Mouse (Mus musculus): Measurements from ENCODE around the gene Phb2.

Gene Phb2

GRCm38 (mm10) chr6:124723541-124723940 lies 11.4 kb downstream of the Phb2 start:
- no peak for DNase-seq (ENCODE audit: low read depth)

- no peak for DNase-seq (ENCODE audit: low read depth)
These were observed 12.3 kb downstream of the Phb2 start for GRCm38 (mm10) chr6:124724472-124724871.

GRCm38 (mm10) chr6:124728621-124729020 lies 16.5 kb downstream of the Phb2 start:
- DNase-seq (ENCODE audit: low read depth), result no peak

DNA sequence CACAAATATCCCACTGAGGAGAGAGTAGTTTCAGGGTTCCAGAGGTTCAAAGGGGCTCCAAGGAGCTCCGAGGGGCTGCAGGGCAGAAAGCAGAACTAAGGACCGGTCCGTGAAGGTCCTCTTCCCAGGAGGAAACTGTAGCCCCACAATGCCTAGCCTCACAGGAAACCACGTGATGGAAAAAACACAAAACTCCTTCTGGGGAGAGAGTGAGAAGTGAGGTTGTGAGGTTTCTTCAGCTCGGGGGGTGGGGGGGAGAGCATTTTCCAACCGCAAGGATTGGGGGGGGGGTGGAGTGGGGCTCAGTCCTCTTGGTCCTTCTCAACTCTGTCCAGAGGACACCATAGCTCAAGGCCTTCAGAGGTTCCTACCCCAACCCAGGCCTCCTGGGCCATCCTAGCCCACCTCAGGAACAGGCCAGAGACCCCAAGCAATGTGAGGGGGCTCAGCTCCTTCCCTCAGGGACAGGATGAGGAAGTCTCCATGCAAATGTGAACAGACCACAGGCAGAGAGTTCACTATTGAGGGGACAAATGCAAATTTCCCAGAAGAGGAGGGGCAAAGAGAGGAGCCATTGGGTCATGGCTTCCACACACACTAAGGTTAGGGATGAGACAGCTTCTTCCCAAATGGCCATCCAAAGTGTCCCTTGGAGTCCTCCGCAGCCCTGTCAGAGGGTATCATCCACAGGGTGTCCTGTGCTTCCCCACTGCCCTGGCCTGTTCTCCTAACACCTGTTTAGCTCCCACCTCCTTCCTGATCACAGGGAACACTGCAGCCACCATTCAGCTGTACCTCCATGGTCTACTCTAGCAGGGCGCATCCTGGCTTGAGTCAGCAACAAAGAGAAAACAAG lies 17.9 kb downstream of the Phb2 start:
- DNase-seq (ENCODE audit: low read depth), result no peak

DNA sequence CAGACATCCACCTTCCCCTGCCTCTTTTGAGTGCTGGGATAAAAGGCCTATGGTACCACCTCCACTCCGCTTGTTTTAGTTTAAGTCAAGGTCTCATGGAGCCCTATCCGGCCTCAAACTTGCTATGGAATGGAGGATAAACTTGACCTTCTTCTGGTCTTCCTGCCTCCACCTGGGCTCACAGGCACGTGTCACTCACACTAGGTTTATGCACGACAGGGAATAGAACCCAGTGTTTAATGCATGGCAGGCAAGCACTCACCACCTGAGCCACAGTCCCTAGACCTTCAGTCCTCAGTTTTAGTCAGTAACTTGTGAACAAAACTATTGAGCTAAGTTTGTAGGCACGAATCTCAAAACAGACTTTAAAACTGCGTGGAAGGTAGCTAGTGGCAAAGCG lies 18.9 kb downstream of the Phb2 start:
- DNase-seq (ENCODE audit: low read depth), result no peak

GRCm38 (mm10) chr6:124732476-124733370 lies 20.6 kb downstream of the Phb2 start:
- DNase-seq (ENCODE audit: low read depth), result no peak

DNA sequence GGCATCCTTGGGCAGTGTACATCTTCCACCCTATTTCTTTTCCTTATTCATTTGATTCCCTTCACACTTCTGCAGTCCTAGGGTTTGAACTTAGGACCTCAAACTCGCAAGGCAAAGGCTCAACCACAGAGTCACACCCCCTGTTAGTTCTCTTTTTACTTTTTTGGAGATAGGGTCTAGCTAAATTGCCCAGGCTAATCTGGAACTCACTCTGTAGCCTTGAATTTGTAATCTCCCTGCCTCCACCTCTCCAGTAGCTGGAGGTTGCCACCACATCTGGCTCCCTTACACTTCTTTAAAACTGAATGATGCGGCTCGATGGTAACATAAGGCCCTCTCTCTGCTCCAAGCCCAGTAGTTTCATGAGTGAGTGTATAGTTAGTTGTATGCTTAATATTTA lies 22.3 kb downstream of the Phb2 start:
- DNase-seq (ENCODE audit: low read depth), result no peak

GRCm38 (mm10) chr6:124737040-124737439 lies 24.9 kb downstream of the Phb2 start:
- DNase-seq (ENCODE audit: low read depth), result no peak

GRCm38 (mm10) chr6:124738511-124739023 lies 26.4 kb downstream of the Phb2 start, which contains the start of gene Ptpn6:
Ptpn6 (minus strand) TSS chr6:124738714.
- no peak for DNase-seq (ENCODE audit: low read depth)

GRCm38 (mm10) chr6:124739231-124739796 lies 27.2 kb downstream of the Phb2 start:
- DNase-seq (ENCODE audit: low read depth), result no peak

DNA sequence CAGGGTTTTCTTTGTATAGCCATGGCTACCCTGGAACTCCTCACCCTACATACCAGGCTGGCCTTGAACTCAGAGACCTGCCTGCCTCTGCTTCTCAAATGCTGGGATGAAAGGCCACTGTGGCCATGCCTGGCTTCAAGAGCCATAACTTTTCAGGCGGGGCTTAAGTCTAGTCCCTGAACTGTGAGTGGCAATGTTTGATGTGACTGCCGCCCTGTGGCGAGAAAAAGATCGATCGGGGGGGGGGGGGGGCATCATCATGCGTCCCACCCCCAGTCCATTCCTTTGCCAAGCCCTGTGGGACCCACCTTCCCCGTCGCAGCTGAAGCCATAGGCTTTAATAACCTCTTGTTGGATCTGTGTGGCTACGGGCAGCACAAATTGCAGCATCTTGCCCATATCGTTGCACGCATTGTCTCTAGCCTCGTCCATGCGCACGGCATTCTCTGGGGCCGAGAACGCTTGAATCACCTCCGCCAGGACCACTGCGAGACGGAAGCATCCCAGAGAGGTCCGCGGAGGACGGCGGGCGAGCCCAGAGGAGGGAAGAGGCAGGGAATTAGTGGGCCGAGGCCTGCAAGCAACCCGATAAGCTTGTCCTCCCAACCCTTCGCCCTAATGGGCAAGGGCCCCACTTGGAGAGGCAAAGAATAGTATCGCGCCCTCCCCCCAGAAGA lies 28.2 kb downstream of the Phb2 start:
- peak; percentile 65 for DNase-seq (ENCODE audit: low read depth)

DNA sequence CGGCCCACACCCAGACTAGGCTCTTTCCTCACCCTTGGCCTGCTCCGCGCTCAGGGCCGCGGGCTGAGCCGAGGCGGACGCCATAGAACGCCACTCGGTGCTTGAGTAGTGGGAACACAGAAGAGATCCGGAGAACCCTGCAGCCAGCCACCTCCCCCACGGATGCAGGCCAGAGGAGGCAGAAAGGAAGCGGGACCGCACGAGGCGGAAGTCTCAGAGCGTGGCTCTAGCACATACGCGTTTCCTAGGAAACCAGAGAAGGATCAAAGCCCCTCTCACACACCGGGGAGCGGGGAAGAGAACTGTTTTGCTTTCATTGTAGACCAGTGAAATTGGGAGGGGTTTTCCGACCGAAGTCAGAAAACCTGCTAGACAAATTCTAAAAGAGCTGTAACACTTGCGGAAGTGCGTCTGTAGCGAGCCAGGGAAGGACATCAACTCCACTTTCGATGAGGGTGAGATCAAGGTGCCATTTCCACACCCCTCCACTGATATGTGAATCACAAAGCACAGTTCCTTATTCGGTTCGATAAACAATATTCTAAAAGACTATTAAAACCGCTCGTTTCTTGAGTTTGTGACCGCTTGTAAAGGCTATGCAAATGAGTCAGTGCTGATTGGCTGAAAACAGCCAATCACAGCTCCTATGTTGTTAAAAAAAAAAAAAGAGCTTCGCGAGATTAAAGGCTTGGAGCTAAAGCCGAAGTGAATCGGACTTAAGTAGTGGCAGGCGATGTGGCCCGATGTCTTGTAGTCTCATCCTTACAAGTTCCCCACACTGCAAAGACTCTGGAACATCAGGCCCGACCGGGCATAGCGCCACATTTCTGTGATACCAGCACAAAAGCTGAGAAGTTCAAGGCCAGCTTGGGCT lies 29.0 kb downstream of the Phb2 start, which contains the start of gene Grcc10:
Gene Grcc10, minus strand, starts transcription at position 487 of the 874 bp plus-strand sequence.
- peak; percentile 93 for DNase-seq (ENCODE audit: low read depth)

- no peak for DNase-seq (ENCODE audit: low read depth)
These were observed 29.7 kb downstream of the Phb2 start for GRCm38 (mm10) chr6:124741842-124742241.

GRCm38 (mm10) chr6:124742839-124743514 lies 30.8 kb downstream of the Phb2 start:
- DNase-seq (ENCODE audit: low read depth), result no peak

DNA sequence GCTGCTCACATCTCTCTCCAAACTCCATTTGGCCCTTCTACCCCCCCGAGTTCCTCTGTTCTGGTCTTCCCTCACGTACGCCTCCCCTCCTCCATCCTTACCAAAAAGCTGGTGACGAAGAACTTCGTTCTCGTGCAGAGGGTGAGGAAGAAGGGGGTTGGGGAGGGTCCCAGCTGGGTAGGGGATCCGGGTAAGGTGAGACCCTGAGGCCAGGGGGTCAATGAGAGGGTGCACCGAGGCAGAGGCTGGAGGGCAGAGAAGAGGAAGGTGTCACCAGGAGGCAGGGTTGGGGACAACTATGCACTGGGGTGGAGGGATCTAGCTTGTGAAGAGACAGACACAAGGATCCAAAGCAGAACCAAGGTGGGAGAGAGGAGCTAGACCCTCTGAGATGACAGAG lies 31.5 kb downstream of the Phb2 start:
- DNase-seq (ENCODE audit: low read depth), result no peak

GRCm38 (mm10) chr6:124744755-124745321 lies 32.7 kb downstream of the Phb2 start:
- DNase-seq (ENCODE audit: low read depth), result no peak

- DNase-seq (ENCODE audit: low read depth), result peak; percentile 93
These were observed 33.6 kb downstream of the Phb2 start for GRCm38 (mm10) chr6:124745490-124746295.

DNA sequence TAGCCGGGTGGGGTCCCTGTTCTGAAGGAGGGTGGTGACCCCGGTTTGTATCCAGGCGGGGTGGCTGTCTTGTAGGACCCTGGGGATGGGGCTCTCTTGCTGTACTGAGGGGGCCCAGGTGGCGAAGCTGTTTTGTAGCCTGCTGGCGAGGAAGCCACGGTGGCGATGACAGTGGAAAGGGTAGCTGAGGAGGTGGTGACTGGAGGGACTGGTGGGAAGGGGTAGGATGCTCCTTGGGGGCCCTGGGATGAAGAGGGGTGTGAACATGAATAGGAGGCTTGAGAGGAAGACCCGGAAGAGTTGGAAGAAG lies 34.1 kb downstream of the Phb2 start:
- DNase-seq (ENCODE audit: low read depth), result no peak

Data from c-Kit-positive CD71-positive TER-119-negative erythroid progenitor cells, embryonic 14.5 days (primary cell).